Mouse (Mus musculus) thymus, postnatal 14 days (tissue): ENCODE results near the gene Npw.

Experiments used
- DNase-seq: peaks from one replicate; pipeline ENCODE4 v3.0.0; 2021

Gene Npw

DNA sequence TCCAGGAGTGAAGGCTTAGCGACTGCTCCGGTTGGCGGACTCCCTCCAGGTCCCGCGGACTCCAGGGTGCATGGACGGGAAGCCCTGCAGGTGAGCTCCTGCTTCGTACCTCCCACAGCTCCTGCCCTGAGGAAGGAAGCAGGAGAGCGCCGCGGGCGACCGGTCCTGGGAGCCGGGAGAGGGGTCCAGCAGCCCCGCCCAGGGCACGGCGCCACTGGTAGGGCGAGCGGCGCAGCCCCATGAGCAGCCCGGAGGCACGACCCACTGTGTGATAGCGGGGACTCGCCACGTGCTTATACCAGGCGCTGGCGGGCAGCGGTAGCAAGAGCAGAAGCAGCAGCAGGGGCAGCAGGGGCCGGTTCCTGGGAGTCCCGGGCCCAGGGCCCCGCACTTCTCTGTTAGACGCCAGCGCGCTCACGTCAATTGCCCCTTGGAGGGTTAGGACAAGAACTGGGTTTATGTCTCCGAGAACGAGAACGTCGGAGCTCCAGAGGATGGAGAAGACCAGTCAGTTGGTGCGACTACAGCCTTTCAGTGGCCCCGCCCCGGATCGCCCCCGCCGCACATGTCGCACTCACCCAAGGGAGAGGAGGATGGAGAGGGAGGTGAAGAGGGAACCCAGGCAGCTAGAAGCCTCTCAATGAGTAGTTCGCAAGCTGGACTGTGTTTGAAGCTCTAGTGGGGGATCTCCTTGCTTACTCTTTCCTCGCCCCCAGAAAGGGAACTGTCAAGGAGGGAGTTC, at the start of gene Npw:
TSS of gene Npw (minus strand) at position 441 of the 742 bp plus-strand sequence.
- peak; percentile 23 for DNase-seq

DNA sequence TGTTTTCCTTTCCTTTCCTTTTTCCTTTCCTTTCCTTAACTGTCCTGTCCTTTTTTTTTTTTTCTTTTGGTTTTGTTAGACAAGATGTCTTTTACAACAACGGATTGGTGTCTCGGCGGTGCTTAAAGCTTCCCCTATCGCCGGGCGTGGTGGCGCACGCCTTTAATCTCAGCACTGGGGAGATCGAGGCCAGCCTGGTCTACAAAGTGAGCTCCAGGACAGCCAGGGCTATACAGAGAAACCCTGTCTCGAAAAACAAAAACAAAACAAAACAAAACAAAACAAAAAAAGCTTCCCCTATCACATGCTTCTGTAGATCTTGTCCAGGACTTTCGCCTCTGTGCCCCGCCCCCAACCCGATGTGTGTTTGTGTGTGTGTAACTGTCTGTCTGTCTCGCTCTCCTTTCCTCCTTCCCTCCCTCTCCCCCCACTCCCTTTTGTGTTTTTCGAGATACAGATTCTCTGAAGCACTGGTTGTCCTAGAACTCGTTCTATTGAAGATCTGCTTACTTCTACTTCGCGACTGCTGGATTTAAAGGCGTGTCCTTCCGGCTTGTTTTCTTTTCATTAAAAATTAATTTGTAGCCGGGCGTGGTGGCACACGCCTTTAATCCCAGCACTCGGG, 49.7 kb upstream of the Npw start:
- DNase-seq, result no peak

DNA sequence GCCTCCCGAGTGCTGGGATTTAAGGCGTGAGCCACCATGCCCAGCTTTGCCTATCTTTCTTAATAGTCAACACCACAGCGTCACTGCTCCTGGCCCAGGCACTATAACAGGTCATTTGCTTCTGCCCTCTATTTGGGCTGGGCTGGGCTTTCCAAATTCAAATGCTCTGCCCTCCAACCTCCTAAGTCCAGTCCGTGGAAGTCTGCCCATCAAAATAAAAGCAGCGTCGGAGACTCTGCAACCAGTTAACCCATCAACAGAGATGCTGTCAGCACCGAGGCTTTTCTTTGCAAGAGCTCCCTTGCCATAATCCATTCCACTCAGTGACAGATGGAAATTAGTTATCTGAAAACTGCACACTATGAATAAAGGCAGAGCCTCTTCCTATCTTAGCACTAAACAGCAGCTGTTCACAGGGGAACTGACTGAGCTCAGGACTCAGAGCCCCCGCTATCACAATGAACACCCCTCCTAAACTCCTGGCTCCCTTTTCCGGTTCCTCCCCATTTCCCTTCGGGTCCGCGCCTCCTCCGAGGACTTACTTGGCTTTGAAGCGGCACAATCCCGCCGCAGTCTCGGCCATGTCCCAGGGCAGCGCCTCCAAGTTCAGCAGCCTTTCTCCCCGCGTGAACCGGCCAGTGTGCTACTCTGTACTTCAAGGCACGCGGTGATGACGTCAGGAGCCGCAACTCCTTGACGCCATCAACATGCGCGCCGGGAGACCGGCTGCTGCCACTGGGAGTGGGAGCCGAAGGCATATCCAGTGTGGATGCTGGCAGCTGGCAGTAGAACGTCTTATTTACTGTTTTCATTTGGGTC, 48.9 kb upstream of the Npw start, which contains the start of gene Tbl3:
TSS of gene Tbl3 (minus strand) at position 679 of the 819 bp plus-strand sequence.
- DNase-seq, result peak; percentile 93

DNA sequence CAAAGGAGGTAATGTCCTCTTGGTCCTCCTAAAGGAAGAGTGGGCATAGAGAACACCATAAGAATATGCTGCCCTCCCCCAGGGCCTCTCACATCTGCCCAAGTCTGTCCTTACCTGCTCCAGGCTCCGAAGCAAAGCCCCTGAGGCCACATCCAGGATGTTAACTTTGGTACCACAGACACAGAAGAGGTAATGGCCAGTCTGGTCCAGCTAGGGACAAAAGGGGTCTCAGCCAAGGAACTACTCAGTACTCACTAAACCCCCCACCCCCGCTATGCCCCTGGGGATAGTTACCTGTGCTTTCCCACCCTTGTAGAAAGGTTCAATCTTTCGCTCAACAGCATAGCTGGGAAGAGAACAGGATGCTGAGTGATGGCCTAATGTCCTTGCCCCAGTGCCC, 47.6 kb upstream of the Npw start:
- no peak for DNase-seq

DNA sequence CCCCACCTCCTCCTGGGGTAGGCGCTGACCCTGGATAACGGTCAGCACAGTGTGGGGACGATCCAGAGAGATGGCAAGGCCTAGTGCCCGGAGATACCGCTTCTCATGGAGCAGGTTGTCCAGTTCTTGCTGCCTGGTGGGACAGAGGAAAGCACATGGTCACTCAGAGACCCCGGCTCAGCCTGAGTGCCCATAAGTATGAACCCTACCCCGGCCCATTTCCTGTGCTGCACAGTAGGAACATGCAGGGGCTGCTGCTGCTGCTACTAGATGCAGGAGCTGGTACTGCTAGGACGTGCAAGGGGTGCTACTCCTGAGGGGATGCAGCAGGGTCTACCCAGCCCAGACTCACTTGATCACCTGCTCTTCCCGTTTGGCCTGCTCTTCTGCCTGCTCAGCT, 43.0 kb upstream of the Npw start:
- DNase-seq, result no peak

DNA sequence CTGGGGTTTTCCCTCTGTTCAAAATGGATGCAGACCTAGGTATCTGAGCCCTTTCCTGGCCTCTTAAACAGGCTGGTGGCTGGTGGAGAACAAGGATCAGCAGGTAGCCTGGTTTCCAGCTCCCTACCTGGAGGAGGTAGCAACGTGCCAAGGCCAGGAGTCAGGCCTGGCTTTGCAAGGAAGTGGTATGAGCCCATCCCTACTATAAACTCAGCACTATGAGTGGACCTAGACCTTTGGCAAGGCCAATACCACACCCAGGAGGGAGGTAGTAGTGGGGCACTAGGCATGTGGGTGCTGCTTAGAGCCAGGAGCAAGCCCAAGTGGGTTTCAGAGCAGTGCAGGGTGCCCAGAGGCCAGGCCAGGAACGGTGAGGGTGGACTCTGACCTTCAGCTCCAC, 41.2 kb upstream of the Npw start:
- DNase-seq, result no peak

DNA sequence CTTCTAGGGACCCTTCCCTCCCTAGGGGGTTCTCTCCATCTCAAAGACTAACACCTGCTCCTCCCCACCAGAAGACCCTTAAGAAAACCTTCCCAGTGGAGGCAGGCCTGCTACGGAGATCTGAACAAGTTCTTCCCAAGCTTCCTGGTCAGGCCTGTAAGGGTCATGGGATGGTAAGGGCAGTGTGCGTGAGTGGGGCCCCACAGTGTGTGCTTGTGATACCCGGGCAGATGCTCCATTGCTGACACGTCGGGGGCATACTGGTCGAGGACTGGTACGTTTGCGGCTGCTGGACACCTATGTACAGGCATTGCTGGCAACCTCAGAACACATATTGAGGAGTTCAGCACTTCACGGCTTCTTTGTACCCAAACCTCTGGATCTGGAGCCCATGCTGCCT, 40.5 kb upstream of the Npw start:
- DNase-seq, result no peak

DNA sequence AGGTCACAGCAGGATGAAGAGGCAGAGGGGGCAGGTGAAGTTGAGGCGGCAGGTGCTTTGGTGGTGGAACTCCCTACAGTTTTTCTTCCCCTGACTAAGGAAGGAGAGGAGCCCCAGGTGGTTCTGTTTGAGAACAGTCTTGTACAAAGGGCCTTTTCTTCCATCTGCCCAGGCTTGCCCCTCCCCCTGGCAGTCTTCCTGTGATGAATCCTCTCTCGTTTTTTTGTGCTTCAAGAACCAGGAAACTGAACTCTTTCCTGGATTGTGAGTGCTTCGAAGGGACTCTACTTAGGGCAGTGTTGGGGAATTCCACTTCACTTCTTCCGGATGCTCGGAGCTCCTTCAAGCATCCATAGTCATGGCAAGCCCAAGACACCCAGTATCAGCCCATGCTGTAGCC, 39.7 kb upstream of the Npw start:
- DNase-seq, result peak; percentile 48

DNA sequence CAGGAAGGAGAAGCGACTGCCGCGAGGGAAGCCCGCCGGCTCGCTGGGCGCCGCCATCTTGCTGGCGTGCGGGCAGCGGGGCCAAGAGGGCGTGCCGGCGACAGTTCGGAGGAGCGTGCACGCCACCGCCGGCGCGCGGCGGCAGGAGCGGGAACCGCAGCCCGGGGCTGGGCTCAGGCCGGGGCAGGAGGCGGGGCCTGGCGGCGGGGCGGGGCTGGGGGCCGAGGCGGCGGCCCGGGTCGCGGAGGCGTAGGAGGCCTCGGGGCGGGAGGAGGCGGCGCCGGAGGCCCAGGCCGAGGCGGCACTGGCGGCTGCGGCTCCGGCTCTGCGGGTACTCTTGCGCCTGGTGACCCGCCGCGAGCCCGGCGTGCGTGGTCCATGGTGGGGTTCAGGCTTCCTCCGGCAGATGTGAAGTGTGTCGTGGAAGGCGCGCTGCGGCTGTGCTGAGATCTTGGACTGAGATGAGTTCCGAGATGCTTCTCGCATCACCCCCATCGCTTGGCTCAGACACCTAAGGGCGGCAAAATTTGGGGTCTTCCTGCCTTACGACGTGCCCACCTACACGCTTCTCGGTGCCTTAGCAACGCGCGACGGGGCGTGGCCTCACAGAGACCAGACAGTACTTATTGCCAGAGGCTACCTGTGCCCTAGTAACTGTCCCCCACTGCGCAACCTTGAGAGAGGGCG, 37.9 kb upstream of the Npw start, which contains the start of the genes Gfer and Noxo1:
TSS of gene Gfer (minus strand) at position 146 of the 687 bp plus-strand sequence.
TSS of gene Noxo1 (plus strand) at position 224 of the 687 bp plus-strand sequence.
- peak; percentile 92 for DNase-seq

DNA sequence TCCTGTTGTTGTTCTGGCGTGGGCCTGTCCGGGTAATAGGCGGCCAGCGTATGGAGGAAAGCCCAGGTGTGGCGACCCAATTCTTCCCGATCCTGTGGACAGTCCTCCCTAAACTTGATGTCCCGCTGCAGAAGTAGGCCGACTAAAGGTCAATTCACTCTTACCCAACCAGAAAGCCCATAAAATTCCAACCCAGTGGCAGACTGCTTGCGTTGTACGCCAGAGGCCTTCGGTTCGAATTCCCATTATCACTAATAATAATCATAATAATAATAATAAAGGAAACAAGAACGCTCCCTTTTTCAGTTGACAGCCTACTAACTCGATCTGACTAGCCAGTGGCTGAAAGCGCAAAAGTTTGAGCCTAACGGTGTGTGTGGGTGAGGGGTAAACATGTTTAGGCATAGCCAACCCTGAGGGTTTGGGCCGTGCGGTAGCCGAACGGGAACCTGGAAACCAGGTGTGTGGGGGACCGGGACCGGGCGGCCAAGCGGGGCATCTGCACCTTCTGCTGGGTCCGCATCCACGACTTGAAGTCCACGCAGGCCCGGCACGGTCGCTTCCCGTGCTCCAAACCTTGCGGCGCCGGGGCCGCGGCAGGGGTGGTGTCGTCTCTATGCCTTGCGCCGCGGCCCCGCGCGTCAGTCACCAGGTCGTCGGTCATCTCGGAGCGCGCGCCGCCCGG, 37.2 kb upstream of the Npw start:
- no peak for DNase-seq

DNA sequence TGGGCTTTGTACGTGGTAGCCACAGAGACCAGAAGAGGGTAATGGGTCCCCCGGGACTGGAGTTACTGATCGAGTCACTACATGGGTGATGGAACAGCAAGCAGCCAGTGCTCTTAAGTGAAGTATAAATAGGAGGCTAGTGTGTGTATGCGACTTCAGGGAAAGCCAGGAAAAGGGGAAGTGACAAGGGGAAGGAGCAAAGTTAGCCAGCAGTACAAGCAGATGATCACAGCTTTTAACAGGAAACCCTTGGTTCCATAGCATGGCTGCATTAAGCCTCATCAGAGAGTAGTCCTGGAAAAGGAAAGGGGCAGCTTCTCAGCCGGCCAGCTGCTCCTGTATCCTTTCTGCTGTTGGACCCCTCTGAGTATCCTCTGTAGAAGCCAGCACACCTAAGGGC, 34.1 kb upstream of the Npw start:
- no peak for DNase-seq

DNA sequence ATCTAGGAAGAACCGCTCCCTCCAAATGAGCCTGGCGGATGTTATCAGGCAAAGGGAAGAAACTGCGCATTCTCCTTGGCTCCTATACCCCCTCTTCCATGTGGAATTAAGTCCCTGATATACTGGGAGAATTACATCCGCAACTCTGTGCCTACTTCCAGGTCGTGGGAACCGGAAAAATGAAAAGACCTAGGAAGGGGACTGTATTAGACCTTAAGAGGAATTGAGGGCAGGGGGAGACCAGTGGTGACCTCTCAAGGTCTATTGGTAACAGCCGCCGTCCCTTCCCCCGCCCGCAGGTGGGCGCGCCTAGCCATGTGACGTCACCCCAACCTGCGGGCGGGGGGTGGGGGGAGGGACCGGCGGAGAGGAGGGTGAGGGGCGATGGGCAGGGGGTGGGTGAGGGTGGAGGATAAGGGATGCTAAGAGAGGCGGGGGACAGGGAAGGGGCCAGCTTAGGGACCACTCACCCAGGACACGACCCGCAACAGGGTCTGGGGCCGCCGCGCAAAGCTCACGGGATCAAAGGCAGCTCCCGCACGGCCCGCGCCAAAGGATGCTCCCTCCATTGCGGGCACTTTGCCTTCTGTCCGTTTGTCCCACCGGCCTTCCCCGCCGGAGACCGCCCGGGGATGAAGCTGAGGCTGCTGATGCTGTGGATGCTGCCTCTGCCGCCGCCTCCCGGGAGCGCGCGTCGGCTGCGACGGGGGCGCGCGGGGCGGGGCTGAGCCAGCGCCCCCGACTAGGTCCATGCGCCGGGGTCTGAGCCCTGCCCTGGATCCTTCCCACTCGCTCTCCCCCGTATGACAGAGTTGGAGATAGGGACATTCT, 31.2 kb upstream of the Npw start, which contains the start of gene Syngr3:
TSS of gene Syngr3 (minus strand) at position 705 of the 831 bp plus-strand sequence.
- no peak for DNase-seq

DNA sequence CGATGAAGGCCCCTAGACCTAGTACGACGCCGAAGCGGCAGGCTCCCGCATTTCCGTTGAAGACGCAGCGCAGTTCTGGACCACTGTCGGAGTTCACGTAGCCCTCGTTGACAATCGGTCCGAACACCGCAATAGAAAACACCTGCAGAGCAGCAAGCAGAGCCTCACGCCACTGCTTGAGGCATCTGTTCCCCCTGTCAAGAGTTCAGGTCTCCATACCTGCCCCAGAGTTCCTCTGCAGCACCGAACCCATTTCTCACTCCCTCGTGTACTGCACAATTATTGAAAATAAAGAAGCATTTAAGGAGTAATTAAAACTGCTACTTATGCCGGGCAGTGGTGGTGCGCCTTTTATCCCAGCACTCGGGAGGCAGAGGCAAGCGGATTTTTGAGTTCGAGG, 29.3 kb upstream of the Npw start:
- DNase-seq, result no peak

DNA sequence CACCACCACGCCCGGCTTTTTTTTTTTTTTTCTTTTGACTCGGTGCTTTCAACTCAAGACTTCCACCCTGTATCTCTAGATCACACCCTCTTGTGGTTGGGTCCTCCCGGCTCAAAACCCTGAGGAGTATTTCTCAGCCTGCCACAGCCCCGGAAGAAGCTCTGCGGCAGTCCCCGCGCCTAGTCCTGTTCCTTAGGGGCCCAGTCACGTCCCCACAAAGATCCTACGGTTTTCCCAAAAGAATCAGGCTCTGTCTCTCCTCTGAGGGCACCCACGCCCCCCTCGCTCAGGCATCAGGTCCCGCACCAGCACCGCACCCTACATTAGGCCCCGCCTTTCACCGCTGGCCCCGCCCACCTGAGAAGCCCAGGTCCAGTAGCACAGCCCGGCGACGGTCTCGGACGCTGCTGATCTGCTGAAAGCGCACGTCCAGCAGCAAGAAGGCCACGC, 28.9 kb upstream of the Npw start:
- DNase-seq, result peak; percentile 72

DNA sequence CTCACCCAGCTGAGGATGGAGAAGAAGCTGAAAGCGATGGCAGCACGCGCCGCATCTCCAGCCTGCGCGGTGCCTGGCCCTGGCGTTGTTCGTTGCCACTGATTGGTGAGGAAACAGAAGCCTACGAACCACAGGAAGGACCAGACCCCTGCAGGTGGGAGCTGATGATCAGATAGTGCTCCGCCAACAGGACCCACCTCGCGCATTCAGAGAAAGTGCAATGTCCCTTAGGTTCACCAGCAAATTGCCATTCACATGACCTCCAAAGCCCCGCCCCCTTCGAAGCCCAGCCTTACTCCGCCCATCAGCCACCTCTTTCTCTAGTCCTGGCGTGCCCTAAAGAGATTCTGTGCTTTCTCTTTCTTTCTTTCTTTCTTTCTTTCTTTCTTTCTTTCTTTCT, 28.3 kb upstream of the Npw start:
- DNase-seq, result peak; percentile 59

DNA sequence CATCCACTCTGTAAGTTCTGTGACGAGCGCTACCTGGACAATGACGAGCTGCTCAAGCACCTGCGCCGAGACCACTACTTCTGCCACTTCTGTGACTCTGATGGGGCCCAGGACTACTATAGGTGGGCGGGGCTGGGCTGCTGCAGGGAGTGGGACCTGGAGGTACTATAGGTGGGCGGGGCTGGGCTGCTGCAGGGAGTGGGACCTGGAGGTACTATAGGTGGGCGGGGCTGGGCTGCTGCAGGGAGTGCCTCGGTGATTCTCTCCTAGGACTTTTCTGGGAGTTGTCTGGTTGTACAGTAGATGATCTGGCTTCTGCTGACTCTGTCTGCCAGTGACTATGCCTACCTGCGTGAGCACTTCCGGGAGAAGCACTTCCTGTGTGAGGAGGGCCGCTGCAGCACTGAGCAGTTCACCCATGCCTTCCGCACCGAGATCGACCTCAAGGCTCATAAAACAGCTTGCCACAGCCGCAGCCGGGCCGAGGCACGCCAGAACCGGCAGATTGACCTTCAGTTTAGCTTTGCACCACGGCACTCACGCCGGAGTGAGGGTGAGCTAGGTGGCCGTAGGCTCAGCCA, 19.3 kb upstream of the Npw start:
- DNase-seq, result no peak

DNA sequence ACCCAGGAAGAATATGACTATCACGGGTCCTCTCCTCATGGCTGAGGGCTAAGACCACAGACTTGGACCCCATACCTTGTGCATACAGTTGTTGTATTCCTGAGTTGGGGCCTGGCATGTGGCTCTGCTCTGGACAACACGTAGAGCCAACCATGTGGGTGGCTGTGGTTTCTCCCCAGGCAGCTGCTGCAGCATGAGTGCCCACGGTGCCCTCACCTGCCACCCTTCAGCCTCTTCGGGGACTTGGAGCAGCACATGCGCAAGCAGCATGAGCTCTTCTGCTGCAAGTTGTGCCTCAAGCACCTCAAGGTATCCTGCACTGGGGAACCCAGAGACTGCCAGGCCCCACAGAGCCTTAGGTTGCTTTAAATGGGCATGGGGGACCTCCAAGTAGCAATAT, 18.6 kb upstream of the Npw start:
- no peak for DNase-seq

DNA sequence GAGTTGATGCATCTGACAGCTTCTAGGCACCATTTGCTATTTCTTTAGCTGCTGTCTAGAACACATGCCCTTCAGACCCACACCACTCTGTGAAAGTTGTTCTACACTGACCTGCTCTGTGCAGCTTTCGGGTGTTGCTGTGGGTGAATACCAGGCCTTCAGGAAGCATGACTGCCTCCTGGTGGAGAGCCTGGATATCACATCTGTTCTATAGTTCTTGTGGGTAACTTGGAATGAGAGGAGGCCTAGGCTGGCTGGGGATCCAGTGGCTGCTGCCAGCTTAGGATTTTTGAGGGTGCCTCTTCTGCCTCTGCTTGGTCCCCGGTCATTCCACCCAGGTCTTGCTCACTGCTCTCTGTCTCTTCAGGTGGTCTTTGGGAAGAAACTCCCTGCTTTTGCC, 17.9 kb upstream of the Npw start:
- peak; percentile 79 for DNase-seq

DNA sequence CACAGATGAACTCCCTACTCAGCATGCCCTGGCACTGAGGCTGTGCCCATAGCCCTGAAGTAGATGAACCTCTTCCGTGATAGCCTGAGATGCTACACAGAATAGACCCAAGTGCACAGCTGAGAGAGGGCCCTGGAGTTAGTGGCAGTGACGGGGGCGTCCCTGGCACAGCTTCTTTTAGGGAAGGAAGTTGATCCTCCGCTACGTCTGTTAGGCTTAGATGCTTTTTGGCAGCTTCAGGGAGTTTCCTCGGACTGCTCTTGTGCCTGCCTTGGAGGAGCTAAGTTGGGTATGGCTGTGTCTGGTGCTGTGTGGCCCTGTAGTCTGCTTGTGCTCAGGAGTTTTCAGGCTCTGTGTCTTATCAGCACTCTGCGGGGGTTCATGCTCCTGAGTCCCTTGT, 16.0 kb upstream of the Npw start:
- no peak for DNase-seq

DNA sequence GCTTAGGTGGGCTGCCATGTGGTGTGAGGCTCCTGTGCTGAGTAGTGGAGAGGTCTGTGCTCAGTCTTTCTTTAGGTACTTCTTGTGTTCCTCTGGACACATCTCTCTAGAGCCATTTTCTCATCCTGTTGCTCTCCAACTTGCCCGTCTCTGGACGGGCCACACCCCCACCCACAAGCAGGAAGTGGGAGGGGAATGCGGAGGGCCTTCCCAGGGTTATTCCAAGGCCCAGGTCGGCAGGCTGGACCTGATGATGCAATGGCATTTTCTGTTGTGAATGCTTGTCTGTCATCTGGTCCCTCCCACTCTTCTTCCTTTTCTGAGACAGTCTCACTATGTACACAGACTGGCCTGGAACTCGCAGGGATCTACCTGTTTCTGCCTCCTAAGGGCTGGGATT, 13.9 kb upstream of the Npw start:
- DNase-seq, result no peak

DNA sequence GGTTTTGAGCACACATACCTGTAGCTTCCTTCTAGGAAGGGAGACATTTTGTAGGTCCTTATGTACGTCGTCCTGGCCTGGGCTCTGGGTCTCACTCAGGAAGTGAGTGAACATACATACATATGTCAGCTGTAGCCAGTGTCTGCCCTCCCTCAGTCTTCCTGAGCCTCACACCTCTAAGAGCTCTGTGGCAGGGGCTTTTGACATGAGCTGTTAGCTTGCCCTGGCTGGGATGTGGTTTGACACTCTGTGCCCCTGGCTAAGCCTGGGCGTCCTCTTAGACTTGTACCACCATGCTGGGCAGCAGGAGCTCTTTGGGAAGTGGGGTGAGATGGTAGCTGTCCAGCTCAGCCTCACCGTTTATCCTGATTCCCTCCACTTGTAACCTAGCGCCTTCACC, 13.1 kb upstream of the Npw start:
- no peak for DNase-seq
